Mouse (Mus musculus) embryonic facial prominence, embryonic 14.5 days (tissue): ENCODE data around the gene Tlr5. TPM values are rescaled to one million over a fixed set of nuclear protein-coding genes. Genes with fewer than 3 reads are reported as not detected.
A peak's percentile ranks its signal among the peaks of the same experiment; 100 is the strongest.

Experiments used
- ATAC-seq: fragments of 200-750 bp; cut with Nextera tagmentation; 2 replicates; pipeline ENCODE4 v1.8.0; 2017; ENCODE audit warnings: low read depth, moderate number of reproducible peaks, moderate TSS enrichment
- DNase-seq: peaks from one replicate; pipeline ENCODE4 v3.0.0-alpha.2; 2015; ENCODE audit warnings: low spot score
- H3K27ac ChIP-seq: fragments of 300-500 bp; sonication (generic); replicated peaks from 2 replicates; pipeline ENCODE4 v1.5.1; 2014; ENCODE audit warnings: low read depth, mild to moderate bottlenecking, low read length, moderate library complexity
- H3K27me3 ChIP-seq: fragments of 300-500 bp; sonication (generic); replicated peaks from 2 replicates; pipeline ENCODE4 v1.6.1; 2014; ENCODE audit warnings: low read length; ENCODE audit not compliant: control insufficient read depth, insufficient read depth
- H3K36me3 ChIP-seq: fragments of 300-500 bp; sonication (generic); 2 replicates; pipeline ENCODE4 v1.6.1; 2014; ENCODE audit warnings: low read length, mixed read lengths; ENCODE audit not compliant: control insufficient read depth, insufficient read depth
- H3K4me1 ChIP-seq: fragments of 300-500 bp; sonication (generic); 2 replicates; pipeline ENCODE4 v1.6.1; 2014; ENCODE audit warnings: antibody characterized with exemption, low read length; ENCODE audit not compliant: control insufficient read depth, insufficient read depth
- H3K4me2 ChIP-seq: fragments of 300-500 bp; sonication (generic); 2 replicates; pipeline ENCODE4 v1.6.1; 2014; ENCODE audit warnings: low read depth, mild to moderate bottlenecking, low read length, moderate library complexity, mixed read lengths
- H3K4me3 ChIP-seq: fragments of 300-500 bp; sonication (generic); 2 replicates; pipeline ENCODE4 v1.5.1; 2014; ENCODE audit warnings: low read depth, mild to moderate bottlenecking, low read length
- H3K9ac ChIP-seq: fragments of 300-500 bp; sonication (generic); 2 replicates; pipeline ENCODE4 v1.6.1; 2014; ENCODE audit warnings: low read depth, mild to moderate bottlenecking, low read length, moderate library complexity, mixed read lengths
- H3K9me3 ChIP-seq: fragments of 300-500 bp; sonication (generic); 2 replicates; pipeline ENCODE4 v1.6.1; 2016; ENCODE audit warnings: low read length; ENCODE audit not compliant: control insufficient read depth
- WGBS: fragments of 180-500 bp; shearing (Covaris S2); extraction: QIAGEN DNeasy Blood & Tissue Kit; methylation state at CpG from one replicate; pipeline ENCODE4 v1.1.7; 2014; 5-methylcytosine and 5-hydroxymethylcytosine counted together
- polyA plus RNA-seq: library from polyadenylated mRNA; unstranded; fragments of >200 nt; fragmentation: Nextera tagmentation; extraction: Ambion mirVana; gene quantifications from 2 replicates; pipeline ENCODE4 v1.2.1, GENCODE M21; 2014

Tlr5 gene
- 2.4 TPM in 2 replicates for polyA plus RNA-seq

DNA sequence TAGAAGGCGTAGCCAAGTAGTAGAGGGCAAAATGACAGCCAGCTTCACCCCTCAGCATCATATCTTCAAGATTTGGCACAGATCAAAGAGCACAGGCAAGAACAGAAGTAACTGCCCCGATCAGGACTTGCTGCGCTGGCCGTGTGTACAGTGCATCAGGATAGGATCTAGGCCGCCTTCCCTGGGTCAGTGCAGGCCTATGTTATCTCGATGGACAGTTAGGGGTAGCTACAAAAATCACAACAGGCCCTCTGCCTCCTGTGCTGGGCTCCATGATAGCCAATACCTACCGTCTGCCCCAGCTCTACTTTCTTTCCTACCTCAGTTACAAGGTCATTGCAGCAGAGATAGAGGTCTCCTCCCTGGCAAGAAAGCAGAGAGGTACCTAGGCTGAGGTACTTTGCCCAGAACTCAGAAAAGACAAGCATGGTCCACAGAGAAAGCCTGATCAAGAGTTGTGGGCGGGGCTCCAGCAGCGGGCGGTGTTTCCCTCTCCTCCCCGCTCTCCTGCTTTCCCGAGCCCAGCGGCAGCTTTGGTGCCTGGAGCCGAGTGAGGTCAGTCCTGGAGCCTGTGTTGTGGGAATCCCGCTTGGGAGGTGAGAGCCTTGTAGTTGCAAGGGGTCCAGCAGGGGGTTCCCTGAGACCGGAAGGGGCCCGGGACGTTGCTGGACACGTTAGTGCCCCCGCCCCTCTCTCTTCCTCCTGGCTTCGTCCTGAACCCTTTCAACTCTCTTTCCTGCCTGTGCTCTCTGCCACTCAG is at the start of gene Tlr5:
Gene Tlr5, plus strand, starts transcription at position 502 of the 760 bp plus-strand sequence.
- WGBS, result 27% methylated on average over 15 of the region's 21 CpGs
- ATAC-seq (no peak; the same call in 1 of the 2 replicates), DNase-seq (peak; percentile 73)
- Histone ChIP-seq H3K9ac (peak within 1 kb of the TSS; percentile 64), H3K4me2 (peak within 1 kb of the TSS; percentile 74), H3K4me1 (peaks cover 21% of the 10 kb centered on the region), H3K9me3 (no peaks in the 10 kb centered on the region), H3K4me3 (peak within 1 kb of the TSS; percentile 41), H3K27me3 (no peaks in the 10 kb centered on the region), H3K36me3 (no peaks in the 10 kb centered on the region), H3K27ac (no peak within 1 kb of the TSS)

DNA sequence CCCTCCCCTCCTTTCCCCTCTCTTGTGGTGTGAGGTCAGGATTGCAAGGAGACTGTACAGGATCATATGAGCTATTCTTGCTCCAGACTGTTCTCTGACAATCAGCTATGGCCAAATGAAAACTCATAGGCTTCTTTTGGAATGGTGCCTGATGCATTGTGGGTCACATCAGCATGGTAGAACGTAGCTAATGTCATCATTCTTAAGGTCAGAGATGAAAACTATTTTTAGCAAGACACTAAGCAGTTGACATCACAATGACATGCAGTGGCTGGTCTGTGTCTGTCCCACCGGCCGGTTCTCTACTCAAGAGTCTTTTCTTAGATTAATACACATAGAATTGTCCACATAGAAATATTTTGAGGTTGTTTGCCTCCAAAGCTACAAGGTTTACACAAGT is 48.9 kb upstream of the Tlr5 start:
- Histone ChIP-seq H3K36me3 (no peaks in the 10 kb centered on the region), H3K4me1 (peaks cover 12% of the 10 kb centered on the region), H3K4me3 (no peak overlapping the region), H3K27ac (no peak overlapping the region), H3K4me2 (no peak overlapping the region), H3K9ac (no peak overlapping the region), H3K27me3 (no peaks in the 10 kb centered on the region), H3K9me3 (no peaks in the 10 kb centered on the region)
- ATAC-seq (no peak), DNase-seq (no peak)
- WGBS, result 75% methylated on average over 3 of the region's 3 CpGs

DNA sequence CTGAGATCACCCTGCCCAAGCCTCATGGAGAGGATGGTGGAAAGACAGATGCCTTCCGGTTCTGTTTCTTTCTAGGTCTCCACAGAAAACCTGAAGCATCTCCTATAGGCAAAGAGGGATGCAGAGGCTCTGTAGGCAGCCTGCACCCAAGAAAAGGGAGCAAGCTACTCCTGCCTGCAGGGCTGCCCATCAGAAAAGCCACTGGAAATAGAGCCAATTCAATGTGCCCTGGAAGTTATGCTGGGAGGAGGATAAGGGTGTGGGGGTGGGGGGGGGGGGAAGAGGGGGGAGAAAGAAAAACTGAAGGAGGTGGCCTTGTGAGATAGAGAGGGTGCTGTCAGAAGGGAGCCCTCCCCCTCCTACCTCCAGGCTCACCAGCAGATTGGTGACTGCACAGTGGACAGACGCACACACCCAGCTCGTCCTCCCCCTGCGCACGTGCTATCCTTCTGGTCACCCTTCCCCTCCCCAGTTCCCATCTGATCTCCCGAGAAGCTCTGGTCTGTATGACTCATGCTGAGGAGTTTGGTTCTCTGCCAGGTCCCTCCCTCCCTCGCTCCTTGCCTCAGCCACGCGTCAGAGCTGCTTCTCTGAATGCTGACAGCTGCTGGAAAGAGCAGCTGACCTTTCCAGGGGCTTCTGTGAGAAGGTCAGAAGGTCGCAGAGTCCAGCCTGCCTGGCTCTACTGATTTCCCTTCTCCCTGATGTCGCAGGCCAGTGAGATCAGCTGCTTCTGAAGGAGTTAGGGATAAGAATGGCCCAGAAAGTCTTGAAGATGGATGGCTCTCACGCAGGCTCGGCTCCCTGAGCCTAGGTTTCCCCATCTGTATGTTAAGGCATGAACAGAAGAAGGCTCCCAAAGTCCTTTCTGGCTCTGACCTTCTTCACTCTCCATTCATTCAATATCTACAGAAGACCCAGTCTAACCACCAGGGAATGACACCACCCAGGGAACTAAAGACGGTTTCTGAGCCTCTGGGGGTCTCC is 46.2 kb upstream of the Tlr5 start:
- WGBS, result 15% methylated on average over 12 of the region's 14 CpGs
- H3K36me3 ChIP-seq, result no peaks in the 10 kb centered on the region
- H3K4me1 ChIP-seq, result peaks cover 12% of the 10 kb centered on the region
- peak; percentile 93 for ATAC-seq
- H3K9me3 ChIP-seq, result 0 out of 2 replicates have a peak, but pooled peaks cover 5% of the 10 kb centered on the region
- H3K9ac ChIP-seq, result no peak overlapping the region
- peak; percentile 98 for DNase-seq
- H3K4me2 ChIP-seq, result peak overlapping the region; percentile 33
- H3K27ac ChIP-seq, result peak overlapping the region; percentile 3
- no peaks in the 10 kb centered on the region for H3K27me3 ChIP-seq
- H3K4me3 ChIP-seq, result no peak overlapping the region

DNA sequence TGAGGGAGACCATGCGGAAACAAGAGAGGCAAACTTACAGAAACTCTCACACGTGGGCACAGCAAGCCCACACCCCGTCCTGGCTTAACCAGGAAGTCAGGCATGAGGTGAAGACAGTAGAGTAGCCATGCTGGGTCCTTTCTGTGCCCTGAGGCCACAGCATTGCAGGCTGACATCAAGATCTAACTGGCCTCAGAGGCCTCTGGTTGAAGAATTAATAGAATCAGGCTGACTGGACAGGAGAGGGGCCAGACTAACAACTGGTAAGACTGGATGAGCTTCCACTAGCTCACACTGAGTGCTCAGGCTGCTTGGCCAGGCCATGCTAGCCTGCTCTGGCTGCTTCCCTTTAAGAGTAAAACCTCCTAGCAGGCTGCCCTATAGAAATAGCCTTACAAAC is 45.5 kb upstream of the Tlr5 start:
- Histone ChIP-seq H3K27me3 (no peaks in the 10 kb centered on the region), H3K27ac (0 out of 2 replicates have a peak overlapping the region, but pooled peaks have one; percentile 3), H3K4me2 (no peak overlapping the region), H3K36me3 (no peaks in the 10 kb centered on the region), H3K9ac (no peak overlapping the region), H3K9me3 (0 out of 2 replicates have a peak, but pooled peaks cover 5% of the 10 kb centered on the region), H3K4me1 (peaks cover 12% of the 10 kb centered on the region), H3K4me3 (no peak overlapping the region)
- WGBS, result 40% methylated on average over 3 of the region's 3 CpGs
- DNase-seq (no peak), ATAC-seq (no peak)

DNA sequence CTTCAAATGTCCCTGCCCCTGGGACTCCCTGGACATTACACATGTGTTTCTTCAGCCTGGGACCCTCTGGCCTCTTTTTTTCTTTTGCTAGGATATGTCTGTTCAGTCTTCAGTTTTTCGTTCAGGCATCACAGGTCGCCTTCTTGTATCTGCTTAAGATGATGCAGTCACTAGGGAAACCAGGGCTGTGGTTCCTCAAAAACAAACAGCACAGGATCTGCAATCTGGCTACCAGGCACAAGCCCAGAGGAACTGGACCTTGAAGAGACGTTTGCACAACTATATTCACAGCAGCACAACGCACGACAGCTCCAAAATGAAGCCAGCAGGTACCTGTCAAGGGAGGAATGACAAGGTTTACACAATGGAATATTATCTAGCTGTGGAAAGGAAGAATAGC is 45.0 kb upstream of the Tlr5 start:
- ATAC-seq, result no peak
- no peaks in the 10 kb centered on the region for H3K27me3 ChIP-seq
- no peak overlapping the region for H3K27ac ChIP-seq
- no peak overlapping the region for H3K4me2 ChIP-seq
- H3K4me1 ChIP-seq, result peaks cover 12% of the 10 kb centered on the region
- no peak overlapping the region for H3K9ac ChIP-seq
- WGBS, result 75% methylated on average over 5 of the region's 5 CpGs
- H3K36me3 ChIP-seq, result no peaks in the 10 kb centered on the region
- 0 out of 2 replicates have a peak, but pooled peaks cover 5% of the 10 kb centered on the region for H3K9me3 ChIP-seq
- DNase-seq, result no peak
- no peak overlapping the region for H3K4me3 ChIP-seq

DNA sequence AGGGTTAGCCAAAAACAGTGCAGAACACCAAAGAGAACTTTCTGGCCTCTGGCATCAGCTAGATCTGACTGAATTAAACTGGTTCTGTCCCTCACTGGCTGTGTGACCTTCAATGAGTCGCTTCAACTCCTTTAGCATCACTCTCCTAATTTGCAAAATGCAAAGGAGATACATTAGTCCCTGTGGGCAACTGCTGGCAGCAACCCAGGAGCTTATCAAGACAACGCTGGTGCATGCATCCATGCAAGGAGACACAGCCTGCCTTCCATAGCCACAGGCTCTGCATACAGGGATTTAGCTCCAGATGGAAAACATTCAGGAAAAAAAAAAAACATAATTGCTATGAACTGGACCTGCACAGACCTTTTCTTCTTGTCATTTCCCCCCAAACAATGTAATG is 42.0 kb upstream of the Tlr5 start:
- Histone ChIP-seq H3K4me2 (no peak overlapping the region), H3K36me3 (no peaks in the 10 kb centered on the region), H3K27ac (no peak overlapping the region), H3K27me3 (no peaks in the 10 kb centered on the region), H3K9me3 (0 out of 2 replicates have a peak, but pooled peaks cover 5% of the 10 kb centered on the region), H3K9ac (no peak overlapping the region), H3K4me3 (no peak overlapping the region), H3K4me1 (peaks cover 12% of the 10 kb centered on the region)
- 56% methylated on average over 2 of the region's 2 CpGs for WGBS
- DNase-seq (no peak), ATAC-seq (no peak)

DNA sequence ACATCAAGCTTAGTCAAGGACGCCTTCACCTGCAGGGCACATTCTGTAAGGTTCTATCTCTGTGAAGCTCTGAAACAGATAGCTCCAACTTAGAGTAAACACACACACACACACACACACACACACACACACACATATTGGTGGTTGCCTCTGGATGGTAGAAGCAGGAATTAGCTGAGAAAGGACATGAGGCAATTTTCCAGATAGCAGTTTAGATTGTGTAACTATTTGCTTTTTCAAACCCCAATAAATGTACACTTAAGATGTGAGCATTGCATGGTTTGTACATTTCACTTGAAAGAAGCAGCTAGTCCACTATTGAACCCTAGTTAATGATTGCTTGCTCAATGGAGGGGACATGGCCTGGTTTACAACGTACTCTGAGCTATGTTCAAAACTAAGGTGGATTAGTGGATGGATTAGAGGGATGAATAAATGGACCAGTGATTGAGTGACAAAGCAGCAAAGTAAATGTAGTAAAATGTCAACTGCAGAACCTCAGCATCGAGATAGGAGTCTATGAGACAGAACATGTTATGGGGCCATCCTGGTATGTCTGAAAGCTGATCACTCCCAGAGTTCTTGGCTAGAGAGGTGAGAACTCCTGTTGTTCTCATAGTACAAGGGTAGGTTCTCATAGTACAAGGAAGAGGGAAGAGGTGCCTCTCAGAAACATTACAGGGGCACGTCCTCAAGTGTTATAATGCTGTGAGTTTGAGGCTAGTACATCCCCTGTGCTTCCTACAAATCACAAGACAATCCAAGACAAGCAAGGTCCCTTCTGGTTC is 40.3 kb upstream of the Tlr5 start:
- no peaks in the 10 kb centered on the region for H3K36me3 ChIP-seq
- no peak overlapping the region for H3K4me2 ChIP-seq
- DNase-seq, result no peak
- H3K27ac ChIP-seq, result no peak overlapping the region
- ATAC-seq, result no peak
- 0 out of 2 replicates have a peak, but pooled peaks cover 5% of the 10 kb centered on the region for H3K9me3 ChIP-seq
- no peak overlapping the region for H3K9ac ChIP-seq
- H3K4me1 ChIP-seq, result no peaks in the 10 kb centered on the region
- no peaks in the 10 kb centered on the region for H3K27me3 ChIP-seq
- 82% methylated on average over 4 of the region's 4 CpGs for WGBS
- no peak overlapping the region for H3K4me3 ChIP-seq

DNA sequence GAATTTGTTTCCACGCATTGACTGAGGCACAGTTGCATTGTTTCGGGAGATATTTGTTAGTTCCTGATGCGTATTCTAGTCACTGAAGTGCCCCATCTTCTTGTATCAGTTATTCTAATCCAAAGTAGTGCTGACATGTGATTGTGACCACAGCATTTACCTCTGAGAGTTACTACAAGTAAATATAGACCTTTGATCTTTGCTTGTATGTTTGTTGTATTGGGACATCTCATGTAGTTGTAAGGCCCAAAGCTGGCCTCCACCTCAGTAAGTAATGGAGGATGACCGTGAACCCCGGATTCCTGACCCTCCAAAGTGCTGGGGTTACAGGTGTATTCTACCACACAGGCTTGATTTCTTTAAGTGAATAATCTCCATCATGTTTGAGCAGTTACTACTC is 38.4 kb upstream of the Tlr5 start:
- H3K9ac ChIP-seq, result no peak overlapping the region
- ATAC-seq, result no peak
- WGBS, result 93% methylated on average over 5 of the region's 5 CpGs

More for the DNA sequence above, 38.4 kb upstream of the Tlr5 start:
- no peaks in the 10 kb centered on the region for H3K27me3 ChIP-seq
- no peak overlapping the region for H3K4me2 ChIP-seq
- H3K27ac ChIP-seq, result no peak overlapping the region
- no peak for DNase-seq
- H3K9me3 ChIP-seq, result 0 out of 2 replicates have a peak, but pooled peaks cover 5% of the 10 kb centered on the region
- H3K4me1 ChIP-seq, result no peaks in the 10 kb centered on the region
- H3K36me3 ChIP-seq, result no peaks in the 10 kb centered on the region
- H3K4me3 ChIP-seq, result no peak overlapping the region
